11 mouse cellular contexts compared by ENCODE assay signal in genomic region chr4:141478225-141478624, GRCm38 (mm10). TPM values are rescaled to one million over a fixed set of nuclear protein-coding genes. Genes with fewer than 3 reads are reported as not detected.
DNase-seq lines count a peak whose midpoint lies in the region; ATAC-seq and TF ChIP-seq lines count a peak whose summit lies in the region.
"Had no signal": no experiment of that assay in that cellular context is flagged by ENCODE, and none has a peak within 500 bp of the region (broad histone marks: within the 10 kb centered on the region; RNA-seq: fewer than 3 reads in every experiment).

No protein-coding gene starts in this region.

- no peak for TF ChIP-seq CTCF in liver, postnatal 0 days (IDR thresholded peaks at IDR 0.05; ENCODE audit: low read depth)

- H3K36me3 ChIP-seq in liver, postnatal 0 days (replicated peaks; ENCODE audit: insufficient read depth, low read length), result peaks cover 87% of the 10 kb centered on the region
- peaks cover 84% of the 10 kb centered on the region for H3K36me3 ChIP-seq in macrophage (ENCODE audit: inconsistent target)

- WGBS in liver, postnatal 0 days (ENCODE audit: insufficient replicate concordance), result 92% methylated on average over 23 of the region's 23 CpGs
- 68% methylated on average over 21 of the region's 23 CpGs for WGBS in macrophage (ENCODE audit: missing documents)

- no peaks in the 10 kb centered on the region; the same call in 1 of the 2 replicates for H3K4me1 ChIP-seq in liver, postnatal 0 days (ENCODE audit: insufficient read depth)

- peaks cover 7% of the 10 kb centered on the region; the same call in 1 of the 2 replicates for H3K9me3 ChIP-seq in liver, postnatal 0 days (ENCODE audit: low read length)
- H3K9me3 ChIP-seq: kidney, embryonic 15.5 days had no signal

- no peak overlapping the region for H3K4me2 ChIP-seq in liver, postnatal 0 days (ENCODE audit: low read depth, low read length)
- H3K4me2 ChIP-seq: kidney, embryonic 15.5 days had no signal

- H3K9ac ChIP-seq in liver, postnatal 0 days (replicated peaks), result no peak overlapping the region; the same call in 1 of the 2 replicates
- H3K9ac ChIP-seq: kidney, embryonic 15.5 days had no signal

- H3K79me2 ChIP-seq in macrophage (ENCODE audit: inconsistent target), result no peaks in the 10 kb centered on the region; the same call in 1 of the 2 replicates

- H3K27ac ChIP-seq in liver, postnatal 0 days (ENCODE audit: low read depth), result peak overlapping the region; percentile 55
- peak overlapping the region; percentile 96 for H3K27ac ChIP-seq in macrophage
- H3K27ac ChIP-seq: kidney, embryonic 15.5 days had no signal

- ATAC-seq in liver, postnatal 0 days, result no peak
- ATAC-seq: Patski had no signal

- no peak for TF ChIP-seq EP300 in liver, postnatal 0 days (IDR thresholded peaks at IDR 0.05; ENCODE audit: low read depth)

- no peak overlapping the region for H3K4me3 ChIP-seq in liver, postnatal 0 days (ENCODE audit: low read depth, low read length)
- H3K4me3 ChIP-seq in macrophage (ENCODE audit: inconsistent target), result no peak overlapping the region
- H3K4me3 ChIP-seq: erythroblast, embryonic 14.5 days; kidney, embryonic 15.5 days had no signal

- H3K27me3 ChIP-seq in liver, postnatal 0 days (ENCODE audit: insufficient read depth, low read length), result no peaks in the 10 kb centered on the region
- H3K27me3 ChIP-seq: kidney, embryonic 15.5 days; Patski had no signal

- DNase-seq in liver, postnatal 0 days, result no peak
- DNase-seq in liver, result no peak
- DNase-seq in adrenal gland, postnatal 36 days, result peak; percentile 71
- peak; percentile 78 for DNase-seq in cerebellum, adult 9-11 months
- DNase-seq in frontal cortex, postnatal 14 days (ENCODE audit: low spot score in 2 of 2), result no peak
- DNase-seq in urinary bladder, postnatal 36 days (ENCODE audit: low spot score in 2 of 2), result no peak
- no peak for DNase-seq in c-Kit-positive CD71-positive TER-119-positive erythroid progenitor cells, embryonic 14.5 days (ENCODE audit: low spot score)

RNA-seq across cellular contexts. Expression of gene Zbtb17, which starts 33.8 kb away (rescaled TPM):
- 4.6 and 5.5 TPM in 2 replicates for polyA plus RNA-seq in liver, postnatal 0 days (2015; fragmentation: Nextera tagmentation; extraction: Ambion mirVana)
- total RNA-seq in adrenal gland, postnatal 36 days (2021), result 10 to 100 TPM; 14.8 to 18.7 TPM
- total RNA-seq in macrophage (2018; cell fraction: chromatin; rRNA removed), result 100 to 1,000 TPM in 4 of 26 experiments, 10 to 100 TPM in 22; 30.8 to 125 (median 48.0) TPM
- 10 to 100 TPM; 10.3 to 24.2 (median 12.9) TPM for total RNA-seq in macrophage (2018; cell fraction: cytosol; rRNA removed)
- 10 to 100 TPM; 18.3 to 78.5 (median 37.7) TPM for total RNA-seq in macrophage (2018; cell fraction: nucleus; rRNA removed)
- polyA plus RNA-seq in macrophage (2018), result 10.7 to 11.7 TPM (median 11.6 TPM) in 3 replicates

RNA-seq across cellular contexts. Expression of gene Srarp, which starts 42.3 kb away (rescaled TPM):
- polyA plus RNA-seq in liver, postnatal 0 days (2015; fragmentation: Nextera tagmentation; extraction: Ambion mirVana), result not detected in 2 replicates
- not detected for total RNA-seq in adrenal gland, postnatal 36 days (2021)
- not detected for total RNA-seq in macrophage (2018; cell fraction: chromatin; rRNA removed)
- not detected for total RNA-seq in macrophage (2018; cell fraction: cytosol; rRNA removed)
- not detected for total RNA-seq in macrophage (2018; cell fraction: nucleus; rRNA removed)
- polyA plus RNA-seq in macrophage (2018), result not detected in 3 replicates
- polyA plus RNA-seq: erythroblast, embryonic 14.5 days; kidney, embryonic 15.5 days had no signal

RNA-seq across cellular contexts. Expression of gene Hspb7, which starts 57.6 kb away (rescaled TPM):
- 0.04 and 0.49 TPM in 2 replicates for polyA plus RNA-seq in liver, postnatal 0 days (2015; fragmentation: Nextera tagmentation; extraction: Ambion mirVana)
- under 1 TPM; 0.33 to 0.46 TPM for total RNA-seq in adrenal gland, postnatal 36 days (2021)
- not detected for total RNA-seq in macrophage (2018; cell fraction: chromatin; rRNA removed)
- not detected for total RNA-seq in macrophage (2018; cell fraction: cytosol; rRNA removed)
- total RNA-seq in macrophage (2018; cell fraction: nucleus; rRNA removed), result under 1 TPM in 1 of 26 experiments, not detected in 25; 0.24 TPM
- not detected in 3 replicates for polyA plus RNA-seq in macrophage (2018)
- polyA plus RNA-seq: erythroblast, embryonic 14.5 days had no signal

Comparison
In these comparisons a context has a peak if more than half of its experiments do, and no peak if none do; other contexts are left out.
1. DNase-seq: peak in adrenal gland, postnatal 36 days (2 of 2) and cerebellum, adult 9-11 months (single experiment); none in liver, postnatal 0 days (single experiment), liver (single experiment), frontal cortex, postnatal 14 days (0 of 2), urinary bladder, postnatal 36 days (0 of 2) and c-Kit-positive CD71-positive TER-119-positive erythroid progenitor cells, embryonic 14.5 days (single experiment).